Mouse (Mus musculus): ENCODE measurements at regions not wholly inside any gene's neighbourhood (a gene's known extent, or its start where the extent isn't known, plus 50 kb on each side); places are given as distances from the start of the nearest gene placed in this dataset.
A peak's percentile ranks its signal among the peaks of the same experiment; 100 is the strongest.

DNA sequence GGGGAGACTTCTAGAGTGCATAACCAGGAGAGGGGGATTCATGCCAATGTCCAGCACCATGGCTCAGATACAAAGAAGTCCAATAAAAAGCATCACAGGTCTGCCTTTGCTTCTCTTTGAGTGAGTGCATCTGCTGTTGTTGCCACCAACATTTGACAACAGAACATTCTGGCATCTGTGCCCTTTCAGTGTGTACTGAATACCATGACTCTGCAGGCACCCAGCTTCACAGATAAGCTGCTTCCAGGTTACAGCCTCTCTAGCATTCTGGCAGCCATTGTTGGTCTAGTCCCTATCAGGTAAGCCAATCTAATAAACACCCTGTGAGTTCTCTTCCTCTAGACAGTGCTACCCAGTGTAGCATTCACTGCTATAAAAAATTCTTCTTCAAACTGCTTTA, 160.4 kb upstream of the AI593442 start:
- no peak for DNase-seq

DNA sequence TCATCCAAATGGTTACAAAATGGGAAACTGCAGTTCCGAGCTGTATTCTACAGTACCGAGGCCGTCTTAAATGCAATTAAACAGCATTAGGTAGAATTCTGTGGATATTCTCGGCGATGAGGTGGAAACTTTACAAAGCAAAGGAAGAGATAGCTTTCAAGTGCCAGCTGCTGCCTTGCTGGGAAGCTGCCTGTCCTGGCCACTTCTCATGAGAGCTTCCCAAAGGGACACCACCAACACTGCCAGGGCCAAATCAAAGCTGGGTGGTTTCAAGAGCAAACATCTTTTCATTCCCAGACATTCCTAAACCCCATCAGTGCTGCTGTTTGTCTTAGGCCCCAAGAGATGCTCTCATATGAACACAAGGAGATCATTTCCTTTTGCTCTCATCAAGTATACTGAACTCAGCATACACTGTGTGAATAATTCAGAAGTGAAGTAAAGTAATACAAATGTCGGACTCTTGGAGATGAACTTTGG, 156.6 kb upstream of the AI593442 start:
- peak in 1 of 2 experiments; percentile 24 for DNase-seq

DNA sequence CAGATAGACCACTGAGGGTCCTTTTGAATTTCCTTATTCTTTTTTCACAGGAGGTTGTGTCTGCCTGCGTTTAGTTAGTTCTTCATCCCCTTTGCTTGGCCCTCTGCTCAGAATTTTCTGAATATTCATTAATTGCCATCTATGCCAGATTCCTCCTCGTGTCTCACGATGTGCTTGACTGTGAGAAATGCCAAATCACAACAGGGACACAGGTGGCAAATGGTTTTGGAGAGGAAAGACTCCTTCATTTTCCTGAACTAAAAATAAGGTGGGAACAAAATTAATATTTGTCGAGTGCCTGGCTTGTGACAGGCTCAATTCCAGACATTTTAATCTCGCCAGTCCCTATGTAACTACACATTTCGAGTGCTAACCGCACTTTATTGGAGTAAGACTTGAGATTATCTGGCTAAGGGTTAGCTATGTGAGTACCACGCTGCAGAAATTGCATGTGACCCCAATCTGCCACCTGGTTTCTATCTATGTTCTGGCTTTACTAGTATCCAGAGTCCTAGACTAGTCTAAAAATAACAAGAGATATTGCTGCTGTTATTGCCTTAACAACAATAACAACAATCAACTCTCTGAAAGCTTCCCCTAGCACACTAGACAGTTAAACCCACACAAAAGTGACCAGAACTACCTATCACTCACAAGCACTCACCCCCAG, 156.0 kb upstream of the AI593442 start:
- peak; percentile 75 to 77 for DNase-seq

DNA sequence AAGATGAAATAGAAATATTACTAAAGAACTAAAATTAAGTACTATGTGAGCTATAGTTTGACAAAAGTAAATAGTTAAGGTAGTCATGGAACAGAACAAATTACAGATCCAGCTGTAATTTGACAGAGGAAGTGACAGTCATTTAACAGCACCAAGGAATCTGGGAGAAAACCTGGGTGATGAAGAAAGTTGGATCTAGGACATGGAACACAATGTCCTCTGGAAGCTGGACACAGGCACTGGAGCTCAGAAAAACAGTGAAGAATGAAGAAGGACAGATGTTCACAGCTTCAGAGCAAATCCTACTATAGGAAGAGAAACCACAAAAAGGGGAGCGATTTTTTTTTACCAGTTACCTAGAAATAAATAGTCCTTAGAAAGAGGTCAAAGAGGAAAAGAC, 147.2 kb upstream of the AI593442 start:
- DNase-seq: no peak

DNA sequence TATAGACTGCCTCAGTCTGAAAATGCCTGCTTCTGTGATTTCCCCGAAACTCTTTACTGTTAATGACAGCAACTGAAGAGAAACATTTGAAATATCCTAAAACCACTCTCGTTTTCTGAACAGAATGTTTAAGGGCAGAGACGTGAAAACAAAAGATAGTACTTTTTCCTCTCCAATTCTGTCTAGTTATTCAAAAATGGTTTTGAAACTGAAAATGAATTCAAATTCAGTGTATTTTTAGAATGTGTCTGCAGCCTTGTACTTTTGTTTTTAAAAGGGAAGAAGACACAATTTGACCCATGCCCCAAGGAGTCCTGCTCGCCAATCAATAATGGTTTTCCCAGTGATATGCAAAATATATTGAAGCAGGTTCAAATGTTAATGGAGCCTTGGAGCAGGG, 136.7 kb upstream of the AI593442 start:
- no peak for DNase-seq

DNA sequence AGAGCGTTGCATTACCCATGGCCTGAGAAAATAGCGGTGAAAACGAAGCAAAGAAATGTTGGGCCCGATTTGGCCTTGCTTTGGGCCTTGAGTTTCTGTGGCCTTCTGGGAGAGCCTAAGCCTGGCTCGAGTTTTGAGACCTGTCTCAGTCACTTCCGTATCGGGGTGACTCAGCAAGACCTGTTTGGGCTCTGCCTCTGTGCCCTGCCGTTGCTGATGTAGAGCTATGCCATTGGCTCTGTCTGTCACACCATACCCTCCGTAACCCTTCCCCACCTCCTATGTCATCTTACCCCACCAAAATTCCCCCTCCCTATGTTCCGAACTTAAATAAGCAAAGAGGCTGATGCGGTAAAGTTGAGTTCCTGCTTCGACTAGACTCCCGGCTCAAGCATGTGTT, 123.4 kb upstream of the AI593442 start:
- DNase-seq: no peak

DNA sequence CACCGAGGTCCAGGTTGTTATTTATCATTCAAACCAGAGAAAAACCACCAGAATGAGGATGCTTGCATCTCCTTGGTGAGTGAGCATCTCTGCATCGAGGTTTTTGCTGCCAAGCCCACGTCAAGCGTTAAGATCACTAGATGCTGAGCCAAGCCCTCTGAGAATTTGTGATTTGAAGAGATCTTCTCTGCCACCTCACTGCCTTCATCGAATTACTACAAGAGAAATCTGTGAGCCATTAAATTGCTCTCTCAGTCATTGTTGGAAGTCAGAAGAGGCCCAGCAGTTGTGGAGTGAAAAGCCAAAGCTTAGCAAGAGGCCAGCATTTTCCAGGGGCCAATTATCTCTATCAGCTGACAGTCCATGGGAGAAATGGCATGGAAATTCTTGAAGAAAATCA, 122.2 kb upstream of the AI593442 start:
- peak; percentile 70 to 79 for DNase-seq

DNA sequence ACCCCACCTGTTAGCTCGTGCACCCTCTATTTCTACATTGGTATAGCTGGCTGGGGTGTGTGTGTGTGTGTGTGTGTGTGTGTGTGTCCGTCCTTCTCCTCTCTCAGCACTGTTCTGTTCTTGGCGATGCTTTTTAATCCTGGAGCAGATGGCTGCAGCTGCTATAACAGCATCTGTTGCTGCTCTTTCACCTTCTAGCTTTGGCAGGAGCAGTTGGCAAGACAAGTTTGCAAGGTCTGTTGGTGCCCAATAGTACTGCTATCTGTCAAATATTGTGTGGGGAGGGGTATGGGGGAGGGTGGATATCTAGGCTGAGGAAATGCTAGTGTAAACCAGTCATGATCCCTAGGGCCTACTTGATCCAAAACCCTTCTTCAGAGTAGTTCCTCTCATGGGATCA, 120.9 kb upstream of the AI593442 start:
- DNase-seq: peak; percentile 68 to 79

DNA sequence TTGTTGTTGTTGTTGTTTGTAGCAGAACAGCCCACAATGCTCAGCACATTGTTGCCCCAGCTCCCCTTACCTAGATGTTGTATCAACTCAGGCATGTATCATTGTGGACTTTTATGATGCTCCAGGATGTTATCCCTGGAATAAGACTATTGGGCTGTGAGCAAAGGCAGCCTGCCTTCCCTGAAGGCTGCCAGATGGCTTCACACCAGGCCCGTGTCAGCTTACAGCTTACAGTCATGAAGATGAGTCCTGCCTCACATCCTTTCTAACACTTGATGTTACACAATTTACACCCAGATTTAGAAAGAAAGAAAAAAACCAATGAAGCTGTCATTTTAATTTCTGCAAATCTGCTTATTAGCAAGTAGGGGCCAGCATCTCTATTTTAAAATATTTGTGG, 113.0 kb upstream of the AI593442 start:
- DNase-seq: peak; percentile 81 to 87

DNA sequence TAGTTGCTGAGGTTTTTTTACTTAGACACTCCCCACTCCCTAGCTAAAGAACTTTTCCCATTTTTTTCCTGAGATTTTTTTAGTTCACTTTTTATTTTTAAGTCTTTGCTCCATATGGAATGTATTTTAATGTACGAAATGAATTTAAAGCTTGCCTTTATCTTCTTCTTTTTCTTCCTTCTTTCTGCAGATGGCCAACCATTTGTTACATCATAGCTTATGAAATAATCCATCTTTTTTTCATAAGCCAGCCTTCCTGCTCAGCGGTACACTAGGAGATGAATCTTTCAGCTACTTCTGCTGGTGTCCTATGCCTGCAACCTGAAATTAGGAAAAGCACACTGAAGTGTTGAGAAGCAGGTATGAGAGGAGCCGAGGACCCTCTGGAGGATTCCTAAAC, 102.9 kb upstream of the AI593442 start:
- no peak for DNase-seq

DNA sequence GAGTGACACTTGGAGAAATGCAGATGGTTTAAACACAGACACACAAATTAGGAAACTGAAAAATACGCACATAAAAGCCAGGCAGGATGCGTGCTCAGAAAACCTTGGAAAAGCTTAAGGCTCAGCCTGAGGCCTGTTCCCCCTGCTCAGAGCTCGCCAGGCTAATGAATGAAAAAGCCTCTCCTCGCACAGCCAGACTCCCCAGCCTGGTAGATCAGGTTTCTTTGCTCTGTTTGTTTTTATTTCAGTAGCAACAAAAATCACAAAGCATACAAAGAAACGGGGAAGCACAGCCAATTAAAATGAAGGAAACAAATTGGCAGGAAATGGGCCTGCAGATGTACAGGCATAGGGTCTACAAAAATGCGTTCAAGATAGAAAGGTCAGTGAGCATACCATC, 97.0 kb upstream of the AI593442 start:
- DNase-seq: no peak

DNA sequence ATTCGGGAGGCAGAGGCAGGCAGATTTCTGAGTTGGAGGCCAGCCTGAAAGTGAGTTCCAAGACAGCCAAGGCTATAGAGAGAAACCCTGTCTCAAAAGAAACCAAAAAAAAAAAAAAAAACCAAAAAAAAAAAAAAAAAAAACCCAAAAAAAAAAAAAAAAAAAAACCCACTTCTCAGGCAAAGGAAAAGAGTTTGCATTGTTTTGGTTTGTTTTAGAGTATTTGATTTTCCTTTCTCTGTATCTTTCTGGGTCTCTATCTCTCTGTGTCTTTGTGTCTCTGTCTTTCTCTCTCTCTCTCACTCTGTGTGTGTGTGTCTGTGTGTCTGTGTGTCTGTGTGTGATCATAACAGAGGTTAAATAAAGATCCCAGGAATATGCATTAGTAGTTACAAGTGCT, 95.7 kb upstream of the AI593442 start:
- DNase-seq: no peak

DNA sequence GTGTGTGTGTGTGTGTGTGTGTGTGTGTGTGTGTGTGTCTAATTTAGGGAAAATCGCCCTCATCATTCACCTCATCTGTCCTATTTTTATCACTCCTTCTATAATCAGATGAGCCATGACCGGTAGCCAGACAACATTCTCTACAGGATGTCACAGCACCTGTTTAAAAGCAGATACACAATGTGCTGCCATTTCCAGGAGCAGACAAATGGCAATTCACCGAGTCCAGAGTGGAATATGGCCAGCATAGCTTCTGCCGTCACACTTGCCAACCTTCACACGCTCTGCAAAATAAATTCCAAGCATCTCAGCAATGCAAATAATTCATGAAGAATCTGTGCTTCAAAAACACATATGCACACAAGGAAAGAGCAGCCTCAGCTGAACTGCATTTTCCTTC, 88.5 kb upstream of the AI593442 start:
- DNase-seq: peak; percentile 53 to 54

DNA sequence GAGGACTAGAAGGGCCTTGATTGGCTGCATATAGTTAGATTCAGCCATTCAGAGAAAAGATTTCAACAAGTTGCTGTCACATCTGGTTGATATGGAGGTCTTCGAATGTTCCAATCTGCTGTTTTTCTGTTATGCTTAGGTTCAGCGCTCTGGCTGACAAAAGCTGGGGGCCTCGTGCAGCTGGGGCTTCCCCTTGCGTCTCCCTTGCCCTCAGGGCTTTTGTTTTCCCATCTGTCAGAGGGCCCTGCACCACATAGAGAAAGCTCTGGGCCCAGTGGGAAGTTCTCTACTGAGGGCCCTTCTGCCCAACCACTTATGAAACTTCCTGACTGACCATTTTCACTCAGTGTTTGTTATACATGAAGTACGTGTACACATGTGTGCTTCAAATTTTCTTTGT, 86.2 kb upstream of the AI593442 start:
- DNase-seq: no peak

DNA sequence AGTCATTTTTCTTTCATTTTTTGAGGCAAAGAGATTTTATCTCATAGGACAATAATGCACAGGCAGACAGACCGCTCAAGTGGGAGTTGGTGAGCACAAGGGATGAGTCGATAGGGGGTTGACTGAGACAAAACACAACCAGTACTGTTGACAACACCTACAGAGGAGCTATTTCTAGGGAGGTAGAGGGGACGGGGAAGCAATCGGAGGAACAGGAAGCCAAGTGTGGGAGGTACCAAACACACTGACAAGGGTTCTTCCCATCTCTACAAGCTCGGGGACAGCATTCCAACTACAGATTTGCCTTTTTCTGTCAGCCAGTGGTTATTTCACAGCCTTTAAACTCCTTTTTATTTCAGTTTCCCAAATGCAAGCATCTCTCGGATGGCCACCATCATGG, 83.3 kb upstream of the AI593442 start:
- DNase-seq: no peak

DNA sequence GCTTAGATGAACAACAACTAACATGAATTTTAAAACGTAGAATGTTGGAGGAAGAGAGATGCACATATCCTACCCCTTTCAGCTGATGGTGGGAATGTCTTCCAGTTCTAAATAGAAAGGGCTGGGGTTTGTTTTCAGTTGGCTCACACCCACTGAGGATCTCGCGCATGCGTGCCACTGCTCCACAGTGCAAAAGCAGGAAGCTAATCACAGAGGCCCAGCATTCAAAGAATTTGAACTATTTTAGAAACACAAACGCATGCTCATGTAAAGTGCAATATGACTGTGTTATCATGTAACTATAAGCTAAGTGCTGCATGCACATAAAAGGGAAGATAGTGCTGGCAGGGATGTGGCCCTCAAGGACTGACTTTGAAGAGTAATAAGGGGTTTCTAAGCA, 81.7 kb upstream of the AI593442 start:
- DNase-seq: no peak

DNA sequence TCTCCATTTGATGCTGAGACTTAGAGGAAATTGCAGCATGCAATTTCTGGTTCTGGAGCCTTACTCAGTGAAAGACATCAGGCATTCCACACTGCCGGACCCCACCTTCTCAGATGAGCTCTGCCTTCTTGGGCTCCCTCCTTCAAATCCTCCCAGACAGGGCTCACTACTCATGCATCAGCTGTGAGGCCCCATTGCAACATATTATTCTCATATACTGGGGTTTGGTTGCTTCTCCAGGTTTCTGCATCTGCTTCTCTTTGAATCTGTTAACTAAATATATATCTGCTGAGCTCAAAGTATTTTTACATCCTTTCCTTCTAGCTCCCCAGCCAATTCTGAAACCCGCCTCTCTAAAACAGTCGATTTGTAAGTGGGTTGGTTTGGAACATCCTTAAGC, 68.8 kb upstream of the AI593442 start:
- DNase-seq: peak in 1 of 2 experiments; percentile 34

DNA sequence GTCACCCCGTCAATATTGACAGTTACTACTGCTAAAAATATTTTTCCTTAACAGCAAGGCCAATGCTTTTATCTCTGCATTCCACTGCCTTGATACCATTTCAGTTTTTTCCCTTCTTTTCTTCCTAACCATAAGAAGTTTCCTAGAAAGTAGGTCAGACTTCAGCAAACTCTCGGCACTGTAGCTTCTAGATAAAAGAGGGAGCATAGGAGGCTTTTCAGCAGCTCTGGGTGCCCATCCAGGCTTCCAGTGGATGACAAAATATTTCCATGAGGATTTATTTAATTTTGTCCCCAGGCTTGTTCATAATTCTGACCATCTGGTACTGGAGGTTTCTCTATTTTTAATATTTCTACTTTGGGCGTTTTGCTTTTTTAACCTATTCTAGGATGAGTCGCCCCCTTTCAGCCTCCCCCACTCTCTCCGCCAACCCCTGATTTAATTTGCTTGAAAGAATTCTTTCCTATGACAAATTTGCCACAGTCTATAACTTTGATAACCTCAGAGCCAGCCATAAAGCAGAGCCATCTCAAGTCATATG, 59.0 kb upstream of the AI593442 start:
- no peak for DNase-seq

All from cerebellum, postnatal 10 days (tissue).